Mouse (Mus musculus) CH12.LX (cell line): ENCODE data around the gene Sh3rf1. TPM values are rescaled to one million over a fixed set of nuclear protein-coding genes. Genes with fewer than 3 reads are reported as not detected.

Experiments used
- DNase-seq: peaks from one replicate; pipeline ENCODE4 v3.0.0-alpha.2; 2013; ENCODE audit errors: extremely low read depth
- H3K27ac ChIP-seq: 2 replicates; pipeline ENCODE4 v1.5.1; 2012; ENCODE audit warnings: low read depth, mild to moderate bottlenecking, control low read depth, moderate library complexity; ENCODE audit not compliant: insufficient read depth
- H3K27me3 ChIP-seq: replicated peaks from 2 replicates; pipeline ENCODE3; 2012; ENCODE audit warnings: inconsistent platforms
- H3K36me3 ChIP-seq, 2 experiments: replicated peaks in 1 of 2; 2 replicates each; pipeline versions ENCODE3 to v1.6.1; 2012; ENCODE audit warnings: inconsistent platforms in 1 of 2, low read length in 1 of 2, mild to moderate bottlenecking in 1 of 2, mixed read lengths in 1 of 2, moderate library complexity in 1 of 2; ENCODE audit not compliant: control insufficient read depth in 1 of 2, insufficient read depth in 1 of 2
- H3K4me1 ChIP-seq, 2 experiments: 2 replicates each; pipeline ENCODE4 v1.6.1; 2012; ENCODE audit warnings: inconsistent platforms in 1 of 2, moderate library complexity in 1 of 2; ENCODE audit not compliant: insufficient read depth in 2 of 2, control insufficient read depth in 1 of 2
- H3K4me2 ChIP-seq: 2 replicates; pipeline ENCODE4 v1.6.1; 2012; ENCODE audit warnings: low read depth, mild to moderate bottlenecking, control low read depth; ENCODE audit not compliant: poor library complexity, insufficient read depth, severe bottlenecking
- H3K4me3 ChIP-seq, 3 experiments: fragments of 150-350 bp in 1 of 3; sonication (generic) in 1 of 3; replicated peaks in 1 of 3; 2 replicates each; pipeline versions ENCODE3 to v1.5.1; 2011 to 2012; ENCODE audit warnings: low read depth in 2 of 3, low read length in 2 of 3, mild to moderate bottlenecking in 2 of 3, moderate library complexity in 2 of 3, control low read depth in 1 of 3, improper control_type of control experiment in 1 of 3, inconsistent platforms in 1 of 3, mixed read lengths in 1 of 3; ENCODE audit not compliant: poor library complexity in 1 of 3
- H3K79me2 ChIP-seq: replicated peaks from 2 replicates; pipeline ENCODE4 v1.6.1; 2012; ENCODE audit warnings: mild to moderate bottlenecking, moderate library complexity; ENCODE audit not compliant: control insufficient read depth, poor library complexity, insufficient read depth, severe bottlenecking; ENCODE audit errors: extremely low read depth
- H3K9ac ChIP-seq: 2 replicates; pipeline ENCODE4 v1.6.1; 2012; ENCODE audit warnings: low read depth, mild to moderate bottlenecking, control low read depth, moderate library complexity; ENCODE audit not compliant: insufficient read depth
- H3K9me3 ChIP-seq: replicated peaks from 2 replicates; pipeline ENCODE3; 2012; ENCODE audit warnings: low read length, inconsistent platforms, mixed read lengths
- BHLHE40 ChIP-seq: IDR thresholded peaks from 2 replicates; pipeline ENCODE4 v1.6.1; 2011; ENCODE audit warnings: mild to moderate bottlenecking, low read depth, low read length, improper control_type of control experiment
- CHD1 ChIP-seq: IDR thresholded peaks from 2 replicates; pipeline ENCODE4 v1.6.1; 2012; ENCODE audit warnings: low read depth, low read length, improper control_type of control experiment, inconsistent platforms
- CTCF ChIP-seq, 2 experiments: IDR thresholded peaks in 1 of 2; conservative IDR thresholded peaks in 1 of 2; 2 replicates each; pipeline ENCODE4 v1.5.1; 2011 to 2012; ENCODE audit warnings: low read depth in 2 of 2, low read length in 2 of 2, improper control_type of control experiment in 1 of 2, inconsistent platforms in 1 of 2, mild to moderate bottlenecking in 1 of 2, moderate library complexity in 1 of 2
- E2F4 ChIP-seq: IDR thresholded peaks from 2 replicates; pipeline ENCODE4 v1.6.1; 2011; ENCODE audit warnings: low read depth, low read length, improper control_type of control experiment; ENCODE audit not compliant: insufficient replicate concordance
- EP300 ChIP-seq: IDR thresholded peaks from 2 replicates; pipeline ENCODE4 v1.6.1; 2011; ENCODE audit warnings: low read length, improper control_type of control experiment
- ETS1 ChIP-seq: conservative IDR thresholded peaks from 2 replicates; pipeline ENCODE4 v1.6.1; 2012; ENCODE audit warnings: low read depth, mild to moderate bottlenecking, inconsistent platforms, low read length, improper control_type of control experiment, moderate library complexity
- HCFC1 ChIP-seq: IDR thresholded peaks from 2 replicates; pipeline ENCODE4 v1.6.1; 2012; ENCODE audit warnings: low read depth, mild to moderate bottlenecking, inconsistent platforms, low read length, improper control_type of control experiment
- IRF4 ChIP-seq: IDR thresholded peaks from 2 replicates; pipeline ENCODE4 v1.6.1; 2014; ENCODE audit warnings: low read depth, mild to moderate bottlenecking, inconsistent platforms, low read length, improper control_type of control experiment
- JUN ChIP-seq: IDR thresholded peaks from 2 replicates; pipeline ENCODE4 v1.6.1; 2011; ENCODE audit warnings: low read depth, mild to moderate bottlenecking, low read length, improper control_type of control experiment, moderate library complexity; ENCODE audit not compliant: insufficient read depth
- KAT2A ChIP-seq: IDR thresholded peaks from 2 replicates; pipeline ENCODE4 v1.6.1; 2012; ENCODE audit warnings: low read length, improper control_type of control experiment, inconsistent platforms; ENCODE audit not compliant: insufficient replicate concordance
- MAFK ChIP-seq: IDR thresholded peaks from 2 replicates; pipeline ENCODE4 v1.6.1; 2011; ENCODE audit warnings: low read length, improper control_type of control experiment; ENCODE audit not compliant: insufficient replicate concordance
- MAX ChIP-seq: IDR thresholded peaks from 2 replicates; pipeline ENCODE4 v1.6.1; 2011; ENCODE audit warnings: low read length, improper control_type of control experiment
- MAZ ChIP-seq: IDR thresholded peaks from 2 replicates; pipeline ENCODE4 v1.6.1; 2012; ENCODE audit warnings: low read depth, mild to moderate bottlenecking, inconsistent platforms, low read length, improper control_type of control experiment, moderate library complexity
- MXI1 ChIP-seq: IDR thresholded peaks from 2 replicates; pipeline ENCODE4 v1.6.1; 2011; ENCODE audit warnings: mild to moderate bottlenecking, low read depth, low read length, improper control_type of control experiment
- MYC ChIP-seq: IDR thresholded peaks from 2 replicates; pipeline ENCODE4 v1.6.1; 2011; ENCODE audit warnings: low read depth, mild to moderate bottlenecking, improper control_type of control experiment, low read length
- NELFE ChIP-seq: IDR thresholded peaks from 2 replicates; pipeline ENCODE4 v1.6.1; 2011; ENCODE audit warnings: low read depth, low read length, improper control_type of control experiment
- NRF1 ChIP-seq: IDR thresholded peaks from 2 replicates; pipeline ENCODE4 v1.6.1; 2014; ENCODE audit warnings: low read depth, mild to moderate bottlenecking, inconsistent platforms, low read length, improper control_type of control experiment, moderate library complexity
- POLR2AphosphoS2 ChIP-seq: IDR thresholded peaks from 2 replicates; pipeline ENCODE4 v1.6.1; 2011; ENCODE audit warnings: low read depth, low read length, improper control_type of control experiment
- RAD21 ChIP-seq: IDR thresholded peaks from 2 replicates; pipeline ENCODE4 v1.6.1; 2011; ENCODE audit warnings: low read depth, mild to moderate bottlenecking, low read length, improper control_type of control experiment, moderate library complexity
- RCOR1 ChIP-seq: conservative IDR thresholded peaks from 2 replicates; pipeline ENCODE4 v1.6.1; 2012; ENCODE audit warnings: low read depth, mild to moderate bottlenecking, inconsistent platforms, low read length, improper control_type of control experiment
- SIN3A ChIP-seq: IDR thresholded peaks from 2 replicates; pipeline ENCODE4 v1.6.1; 2012; ENCODE audit warnings: low read length, improper control_type of control experiment, inconsistent platforms
- SMC3 ChIP-seq: IDR thresholded peaks from 2 replicates; pipeline ENCODE4 v1.6.1; 2011; ENCODE audit warnings: low read depth, low read length, improper control_type of control experiment
- TBP ChIP-seq: conservative IDR thresholded peaks from 2 replicates; pipeline ENCODE4 v1.6.1; 2011; ENCODE audit warnings: low read depth, low read length, improper control_type of control experiment
- USF1 ChIP-seq: IDR thresholded peaks from 2 replicates; pipeline ENCODE4 v1.6.1; 2014; ENCODE audit warnings: low read depth, mild to moderate bottlenecking, inconsistent platforms, low read length, improper control_type of control experiment
- ZC3H11A ChIP-seq: IDR thresholded peaks from 2 replicates; pipeline ENCODE4 v1.6.1; 2012; ENCODE audit warnings: low read depth, mild to moderate bottlenecking, inconsistent platforms, low read length, improper control_type of control experiment
- ZKSCAN1 ChIP-seq: IDR thresholded peaks from 2 replicates; pipeline ENCODE4 v1.6.1; 2012; ENCODE audit warnings: low read depth, inconsistent platforms, low read length, improper control_type of control experiment, borderline replicate concordance
- dilution Hi-C: fragments of 300-500 bp; cut with MboI; formaldehyde crosslinking; loops from 2 replicates; pipeline ENCODE4 v1.14.3; 2020; ENCODE audit warnings: low sequenced_read_pairs; ENCODE audit not compliant: extremely low pct_unique_long_range_greater_than_20kb, extremely low pct_ligation_motif_present
- in situ Hi-C: fragments of 300-500 bp; cut with MboI; formaldehyde crosslinking; loops from 3 replicates; pipeline ENCODE4 v1.14.3; 2019; ENCODE audit warnings: low sequenced_read_pairs, low pct_ligation_motif_present, low pct_unique_long_range_greater_than_20kb, mixed read lengths
- polyA plus RNA-seq: library from polyadenylated mRNA; unstranded; fragments of >175 nt; gene quantifications from 2 replicates; pipeline ENCODE4 v1.2.1, GENCODE M21; 2012; ENCODE audit warnings: low read depth; ENCODE audit not compliant: insufficient read length
- total RNA-seq, 2 experiments: library from RNA; depleted of rRNA; stranded (reverse); fragments of 300-350 nt in 1 of 2; fragments of >200 nt in 1 of 2; gene quantifications; 2 replicates each; pipeline ENCODE4 v1.2.3; 2012 to 2014

Sh3rf1 gene
- total and polyA plus RNA-seq, 3 experiments: 6.0 to 16.8 (median 10.6) TPM

- no peaks in the 10 kb centered on the region for H3K27me3 ChIP-seq
- no peak overlapping the region for H3K9ac ChIP-seq
- H3K79me2 ChIP-seq: no peaks in the 10 kb centered on the region
- in situ Hi-C loops (no loop called here), dilution Hi-C loops (no loop called here)
- no peak overlapping the region for H3K4me3 ChIP-seq
- no peaks in the 10 kb centered on the region for H3K4me1 ChIP-seq
- no peak overlapping the region for H3K4me2 ChIP-seq
- peaks cover 0 to 22% of the 10 kb centered on the region in 2 experiments for H3K36me3 ChIP-seq
- H3K27ac ChIP-seq: no peak overlapping the region
- H3K9me3 ChIP-seq: peaks cover 3% of the 10 kb centered on the region
- TF ChIP-seq NELFE (no peak), SMC3 (no peak), MAX (no peak), POLR2AphosphoS2 (no peak), RAD21 (no peak), MAFK (no peak), CTCF (conservative IDR thresholded peaks at IDR 0.05 in 1 of 2, IDR thresholded peaks at IDR 0.05 in 1 of 2; ENCODE audit: low read depth in 2 of 2, low read length in 2 of 2) (no peak), ETS1 (no peak), CHD1 (no peak), USF1 (no peak), KAT2A (no peak), ZC3H11A (no peak), SIN3A (no peak), MAZ (no peak), MXI1 (no peak), E2F4 (no peak), JUN (no peak), BHLHE40 (no peak), RCOR1 (no peak)
- TF ChIP-seq, all 38 proteins: peak for 0
- DNase-seq: no peak
These were observed 75.2 kb downstream of the Sh3rf1 start for GRCm38 (mm10) chr8:61298828-61299227.

- TF ChIP-seq BHLHE40 (no peak), POLR2AphosphoS2 (no peak), SIN3A (no peak), MYC (no peak), MAZ (no peak), EP300 (no peak), CTCF (conservative IDR thresholded peaks at IDR 0.05 in 1 of 2, IDR thresholded peaks at IDR 0.05 in 1 of 2; ENCODE audit: low read depth in 2 of 2, low read length in 2 of 2) (no peak), E2F4 (no peak), ZKSCAN1 (no peak), NRF1 (no peak), HCFC1 (no peak), IRF4 (no peak), USF1 (no peak), TBP (no peak)
- H3K4me3 ChIP-seq: no peak overlapping the region
- no peaks in the 10 kb centered on the region for H3K27me3 ChIP-seq
- no peaks in the 10 kb centered on the region for H3K79me2 ChIP-seq
- H3K9me3 ChIP-seq: peaks cover 3% of the 10 kb centered on the region
- peaks cover 0 to 21% of the 10 kb centered on the region in 2 experiments for H3K36me3 ChIP-seq
- no peak overlapping the region for H3K27ac ChIP-seq
- no peak for DNase-seq
- H3K4me2 ChIP-seq: no peak overlapping the region
- in situ Hi-C loops (no loop called here), dilution Hi-C loops (no loop called here)
- H3K4me1 ChIP-seq: 0 out of 4 replicates have a peak, but pooled peaks cover 0 to 2% of the 10 kb centered on the region in 2 experiments
- no peak overlapping the region for H3K9ac ChIP-seq
These were observed 77.8 kb downstream of the Sh3rf1 start for GRCm38 (mm10) chr8:61301298-61302028.
